Mouse (Mus musculus) bone marrow, adult 2 months (tissue): ENCODE measurements around the gene Zfp280d.

Experiments
- CTCF ChIP-seq: fragments of 200-500 bp; IDR thresholded peaks from 2 replicates; pipeline ENCODE4 v1.5.1; 2011; ENCODE audit warnings: low read length, control low read depth; ENCODE audit not compliant: control insufficient read depth, insufficient read depth
- POLR2A ChIP-seq: fragments of 200-500 bp; IDR thresholded peaks from 2 replicates; pipeline ENCODE4 v1.6.1; 2011; ENCODE audit warnings: low read depth, mild to moderate bottlenecking, control low read depth, low read length, borderline replicate concordance; ENCODE audit not compliant: control insufficient read depth

- TF ChIP-seq POLR2A (no peak), CTCF (no peak)
Measured at GRCm38 (mm10) chr9:72255227-72255626, 19.4 kb upstream of the Zfp280d start.
